Mouse (Mus musculus): ENCODE results near the gene Tmed6. TPM values are rescaled to one million over a fixed set of nuclear protein-coding genes. Genes with fewer than 3 reads are reported as not detected.
A peak's percentile ranks its signal among the peaks of the same experiment; 100 is the strongest.

The Tmed6 gene
- polyA plus RNA-seq, 1 experiment from 2014 or later: not detected

DNA sequence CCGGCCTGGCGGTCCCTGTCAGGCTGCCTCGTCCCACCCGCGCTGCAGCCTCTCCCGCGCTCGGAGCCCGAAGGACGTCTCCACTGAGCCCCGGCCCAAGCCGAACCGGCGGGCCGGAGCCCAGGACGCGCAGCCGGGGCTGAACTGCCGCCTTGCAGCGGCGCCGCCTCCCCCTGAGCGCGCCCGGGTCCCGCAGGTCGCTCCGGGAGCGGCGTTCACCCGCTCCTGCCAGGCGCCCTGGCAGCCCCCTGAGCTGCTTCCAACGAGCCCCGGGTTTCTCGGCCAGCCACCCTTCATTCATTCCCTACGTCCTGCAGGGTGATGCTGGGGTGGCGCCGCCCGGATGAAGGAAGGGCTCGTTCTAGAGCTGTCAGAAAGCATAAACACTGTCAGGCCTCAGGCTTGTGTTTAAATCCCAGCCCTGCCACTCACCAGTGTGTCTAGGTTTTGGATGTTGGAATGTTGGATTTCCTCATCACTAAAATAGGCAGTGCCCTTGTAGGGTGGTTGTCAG is 33.8 kb downstream of the Tmed6 start:
- peak overlapping the region; percentile 91 for H3K4me3 ChIP-seq (replicated peaks)

DNA sequence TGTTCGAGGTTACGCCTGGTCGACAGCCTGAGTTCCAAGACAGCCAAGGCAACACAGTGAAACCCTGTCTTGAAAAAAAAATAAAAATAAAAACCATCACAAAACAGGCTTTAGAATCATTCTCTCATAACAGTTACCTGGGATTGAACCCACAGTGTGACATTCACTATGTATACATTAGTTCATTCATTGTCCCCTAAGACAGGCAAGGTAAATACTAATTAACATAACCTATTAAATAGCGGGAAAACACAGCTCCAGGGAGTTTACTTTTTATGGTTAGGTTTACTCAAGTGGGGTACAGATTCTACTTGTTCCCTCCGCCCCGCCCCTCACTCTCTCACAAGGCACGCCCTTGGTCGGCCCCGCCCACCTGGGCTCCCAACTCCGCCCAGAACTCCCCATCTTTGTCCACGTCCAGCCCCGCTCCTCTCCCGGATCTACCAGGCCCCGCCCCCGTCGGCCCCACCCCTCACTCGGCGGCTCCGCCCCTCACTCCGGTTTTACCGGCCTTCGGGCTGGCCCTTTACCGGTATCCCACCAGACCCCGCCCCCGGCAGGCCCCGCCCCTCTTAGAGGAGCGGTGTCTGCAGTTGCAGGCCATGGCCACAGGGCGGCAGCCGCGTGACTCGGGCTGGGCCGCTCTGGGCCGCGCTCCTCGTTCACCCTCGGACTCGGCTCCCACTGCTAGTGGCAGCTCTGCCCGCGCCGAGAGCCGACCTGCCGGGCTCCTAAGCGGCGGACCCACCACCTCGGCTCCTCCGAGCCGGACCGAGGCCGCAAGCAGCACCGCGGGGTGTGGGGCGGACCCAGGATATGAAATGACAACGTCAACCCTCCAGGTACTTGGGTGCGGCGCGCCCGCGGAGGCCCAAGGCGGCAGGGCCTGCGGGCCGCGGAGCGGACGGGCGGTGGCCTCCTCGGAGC is 34.5 kb downstream of the Tmed6 start, which contains the start of gene Vps4a:
Gene Vps4a, plus strand, starts transcription at position 573 of the 927 bp plus-strand sequence.
- Histone ChIP-seq H3K9ac (replicated peaks) (peak within 1 kb of the TSS; percentile 80), H3K4me3 (replicated peaks) (peak within 1 kb of the TSS; percentile 91), H3K27me3 (replicated peaks) (no peaks in the 10 kb centered on the region), H3K4me2 (peak within 1 kb of the TSS; percentile 64), H3K36me3 (no peaks in the 10 kb centered on the region), H3K4me1 (peaks cover 23% of the 10 kb centered on the region), H3K27ac (replicated peaks) (peak within 1 kb of the TSS; percentile 86), H3K9me3 (replicated peaks) (no peaks in the 10 kb centered on the region)
- ATAC-seq (ENCODE audit: low FRiP score): peak; percentile 95
- 4% methylated on average over 64 of the region's 66 CpGs for WGBS

More for the DNA sequence above, 33.8 kb downstream of the Tmed6 start:
- Histone ChIP-seq H3K27me3 (replicated peaks) (no peaks in the 10 kb centered on the region), H3K27ac (replicated peaks) (peak overlapping the region; percentile 86), H3K4me1 (peaks cover 23% of the 10 kb centered on the region), H3K9me3 (replicated peaks) (no peaks in the 10 kb centered on the region), H3K36me3 (peaks cover under 1% of the 10 kb centered on the region; the same call in 1 of the 2 replicates), H3K4me2 (peak overlapping the region; percentile 64), H3K9ac (replicated peaks) (peak overlapping the region; percentile 80)
- ATAC-seq (ENCODE audit: low FRiP score): peak; percentile 37; the same call in 1 of the 2 replicates
- WGBS: under 1% methylated on average over 35 of the region's 40 CpGs

DNA sequence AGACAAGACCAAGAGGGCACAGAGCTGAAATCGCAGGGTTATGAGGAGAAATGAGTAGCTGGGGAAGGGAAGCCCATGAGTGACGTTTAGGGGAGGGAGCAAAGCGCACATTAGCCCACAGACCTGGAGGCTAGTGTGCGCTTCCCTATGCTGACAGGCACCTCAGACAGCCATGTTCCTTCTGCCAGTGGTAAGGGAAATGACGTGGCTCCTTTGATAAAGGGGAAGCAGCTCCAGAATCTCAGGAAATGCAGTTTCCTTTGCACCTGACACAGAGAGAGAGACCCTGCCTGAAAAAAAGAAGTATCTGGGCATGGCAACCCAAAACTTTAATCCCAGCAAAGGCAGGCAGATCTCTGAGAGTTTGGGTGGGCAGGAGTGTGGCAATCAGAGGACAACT is 35.4 kb downstream of the Tmed6 start:
- WGBS: 79% methylated on average over 5 of the region's 5 CpGs
- no peak overlapping the region for H3K9ac ChIP-seq (replicated peaks)

DNA sequence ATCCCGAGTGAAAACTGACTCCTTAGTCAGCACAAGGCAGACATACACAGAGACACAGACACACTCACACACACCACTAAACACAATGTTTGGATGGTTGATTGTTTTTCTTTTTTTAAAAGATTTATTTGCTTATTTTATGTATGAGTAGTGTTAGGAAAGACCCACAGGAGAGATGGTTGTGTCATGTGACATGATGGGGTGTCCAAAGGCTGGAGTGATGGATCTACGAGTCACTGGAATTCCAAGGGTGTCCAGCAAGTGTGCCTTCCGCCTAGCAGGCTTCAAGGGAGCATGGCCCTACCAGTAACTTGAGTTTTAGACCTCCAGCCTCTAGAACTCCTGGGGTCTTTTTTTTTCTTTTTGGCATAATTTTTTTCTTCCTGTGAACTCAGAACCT is 36.1 kb downstream of the Tmed6 start:
- H3K27me3 ChIP-seq (replicated peaks): no peaks in the 10 kb centered on the region
- H3K4me2 ChIP-seq: no peak overlapping the region
- no peaks in the 10 kb centered on the region for H3K9me3 ChIP-seq (replicated peaks)
- H3K4me1 ChIP-seq: peaks cover 21% of the 10 kb centered on the region
- H3K27ac ChIP-seq (replicated peaks): no peak overlapping the region
- WGBS: 85% methylated on average over 3 of the region's 3 CpGs
- no peak overlapping the region for H3K9ac ChIP-seq (replicated peaks)
- H3K36me3 ChIP-seq: no peaks in the 10 kb centered on the region
- H3K4me3 ChIP-seq (replicated peaks): no peak overlapping the region
- ATAC-seq (ENCODE audit: low FRiP score): no peak

More for the DNA sequence above, 35.4 kb downstream of the Tmed6 start:
- Histone ChIP-seq H3K36me3 (no peaks in the 10 kb centered on the region), H3K27ac (replicated peaks) (no peak overlapping the region), H3K4me1 (peaks cover 23% of the 10 kb centered on the region), H3K4me2 (no peak overlapping the region), H3K9me3 (replicated peaks) (no peaks in the 10 kb centered on the region), H3K27me3 (replicated peaks) (no peaks in the 10 kb centered on the region), H3K4me3 (replicated peaks) (no peak overlapping the region)
- no peak for ATAC-seq (ENCODE audit: low FRiP score)

DNA sequence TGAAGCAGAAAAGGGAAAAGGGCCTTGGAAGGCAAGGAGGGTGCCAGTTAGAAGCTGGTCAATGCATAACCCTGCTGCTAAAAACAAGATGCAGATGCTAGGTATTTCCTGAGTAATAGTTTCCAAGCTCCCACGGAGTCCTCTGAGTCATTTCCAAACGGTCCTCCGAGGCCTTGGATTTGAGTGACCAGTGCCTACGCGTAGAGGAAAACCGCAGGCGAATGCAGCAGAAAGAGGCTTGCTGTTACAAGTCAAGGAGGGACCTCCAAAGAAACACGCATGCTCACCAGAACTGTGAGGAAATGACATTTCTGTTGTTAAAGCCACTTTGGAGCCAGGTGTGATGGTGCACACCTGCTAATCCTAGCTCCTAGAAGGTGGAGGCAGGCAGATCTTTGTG is 42.0 kb downstream of the Tmed6 start:
- H3K4me1 ChIP-seq: no peaks in the 10 kb centered on the region

DNA sequence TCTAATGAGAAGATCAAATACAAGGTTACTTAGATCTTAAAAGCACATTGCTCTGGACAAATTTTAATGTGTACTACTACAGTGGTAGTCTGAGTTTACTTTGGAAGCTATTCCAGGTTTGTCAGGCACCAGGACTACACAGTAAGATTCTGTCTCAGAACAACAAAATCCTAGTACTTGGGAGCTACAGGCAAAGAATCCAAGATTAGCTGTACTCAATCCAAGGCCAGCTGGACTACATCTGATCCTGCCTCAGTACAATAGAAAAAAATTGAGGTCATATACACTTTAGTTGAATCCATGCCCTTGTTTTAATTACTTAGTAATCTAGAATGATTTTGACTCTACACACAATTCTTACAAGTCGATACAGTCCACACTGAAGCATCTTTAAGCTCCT is 50.5 kb downstream of the Tmed6 start:
- no peaks in the 10 kb centered on the region for H3K4me1 ChIP-seq
- H3K27ac ChIP-seq (replicated peaks): no peak overlapping the region
- no peaks in the 10 kb centered on the region for H3K27me3 ChIP-seq (replicated peaks)
- H3K9ac ChIP-seq (replicated peaks): no peak overlapping the region
- no peak overlapping the region for H3K4me3 ChIP-seq (replicated peaks)
- H3K4me2 ChIP-seq: no peak overlapping the region
- WGBS: 96% methylated on average over 1 of the region's 1 CpGs
- H3K36me3 ChIP-seq: peaks cover 16% of the 10 kb centered on the region; the same call in 1 of the 2 replicates
- H3K9me3 ChIP-seq (replicated peaks): no peaks in the 10 kb centered on the region
- ATAC-seq (ENCODE audit: low FRiP score): no peak

More for the DNA sequence above, 42.0 kb downstream of the Tmed6 start:
- Histone ChIP-seq H3K9ac (replicated peaks) (no peak overlapping the region), H3K27me3 (replicated peaks) (no peaks in the 10 kb centered on the region), H3K36me3 (no peaks in the 10 kb centered on the region), H3K27ac (replicated peaks) (no peak overlapping the region), H3K4me2 (no peak overlapping the region), H3K9me3 (replicated peaks) (no peaks in the 10 kb centered on the region), H3K4me3 (replicated peaks) (no peak overlapping the region)
- no peak for ATAC-seq (ENCODE audit: low FRiP score)
- 92% methylated on average over 8 of the region's 8 CpGs for WGBS

DNA sequence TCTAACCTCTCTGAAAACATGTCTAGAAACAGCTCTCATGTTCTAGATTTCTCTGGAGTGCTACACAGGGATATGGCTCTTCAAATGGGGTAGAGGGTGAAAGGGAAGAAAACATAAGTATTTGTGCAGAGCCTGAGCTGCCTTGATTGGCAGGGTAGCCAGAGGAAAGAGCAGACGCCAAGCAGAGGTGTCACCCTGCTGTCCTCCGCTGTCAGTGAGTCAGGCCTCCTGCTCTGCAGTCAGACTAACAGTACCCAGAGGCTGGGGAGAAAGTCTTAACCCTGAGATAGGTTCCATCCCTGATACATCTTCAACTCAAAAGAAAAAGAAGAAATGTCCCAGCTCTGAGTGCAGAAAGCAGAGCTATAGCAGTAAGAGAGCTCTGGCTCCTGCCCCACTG is 52.8 kb downstream of the Tmed6 start:
- H3K9me3 ChIP-seq (replicated peaks): no peaks in the 10 kb centered on the region
- H3K4me1 ChIP-seq: no peaks in the 10 kb centered on the region
- H3K4me2 ChIP-seq: no peak overlapping the region
- 100% methylated on average over 2 of the region's 2 CpGs for WGBS
- H3K4me3 ChIP-seq (replicated peaks): no peak overlapping the region
- no peak overlapping the region for H3K27ac ChIP-seq (replicated peaks)
- no peaks in the 10 kb centered on the region for H3K27me3 ChIP-seq (replicated peaks)
- H3K36me3 ChIP-seq: peaks cover 19% of the 10 kb centered on the region; the same call in 1 of the 2 replicates
- ATAC-seq (ENCODE audit: low FRiP score): no peak
- no peak overlapping the region for H3K9ac ChIP-seq (replicated peaks)

Small RNA genes within 50 kb of the gene (microRNA-seq; reads per million reads assigned to microRNA genes)
- gene Mir7075: 0.87 reads per million

Other genes starting within 250 kb of the Tmed6 start
- gene Has3, start 195.4 kb downstream of the Tmed6 start, polyA plus RNA-seq (2015; fragmentation: Nextera tagmentation; extraction: Ambion mirVana): 1.6 and 2.2 TPM in 2 replicates
- 41.7 and 49.8 TPM in 2 replicates for gene Utp4, start 172.0 kb downstream of the Tmed6 start, polyA plus RNA-seq (2015; fragmentation: Nextera tagmentation; extraction: Ambion mirVana)
- gene Sntb2, start 129.9 kb downstream of the Tmed6 start, polyA plus RNA-seq (2015; fragmentation: Nextera tagmentation; extraction: Ambion mirVana): 6.6 and 8.7 TPM in 2 replicates
- gene Vps4a, start 34.4 kb downstream of the Tmed6 start, polyA plus RNA-seq (2015; fragmentation: Nextera tagmentation; extraction: Ambion mirVana): 135 and 155 TPM in 2 replicates
- 43.5 and 44.1 TPM in 2 replicates for gene Pdf, start 17.0 kb downstream of the Tmed6 start, polyA plus RNA-seq (2015; fragmentation: Nextera tagmentation; extraction: Ambion mirVana)
- gene Cog8, start 9.0 kb downstream of the Tmed6 start, polyA plus RNA-seq (2015; fragmentation: Nextera tagmentation; extraction: Ambion mirVana): 42.6 and 44.3 TPM in 2 replicates
- 59.3 and 72.9 TPM in 2 replicates for gene Nip7, start 8.8 kb downstream of the Tmed6 start, polyA plus RNA-seq (2015; fragmentation: Nextera tagmentation; extraction: Ambion mirVana)
- gene Terf2, start 30.9 kb upstream of the Tmed6 start, polyA plus RNA-seq (2015; fragmentation: Nextera tagmentation; extraction: Ambion mirVana): 23.9 and 27.4 TPM in 2 replicates
- gene Cyb5b, start 85.0 kb upstream of the Tmed6 start, polyA plus RNA-seq (2015; fragmentation: Nextera tagmentation; extraction: Ambion mirVana): 91.6 and 95.0 TPM in 2 replicates
- 11.3 and 11.4 TPM in 2 replicates for gene Nfat5, start 227.8 kb upstream of the Tmed6 start, polyA plus RNA-seq (2015; fragmentation: Nextera tagmentation; extraction: Ambion mirVana)

Data from neural tube, embryonic 15.5 days (tissue).